Mouse (Mus musculus): ENCODE measurements around the gene Loxl3.
A peak's percentile ranks its signal among the peaks of the same experiment; 100 is the strongest.

The Loxl3 gene

DNA sequence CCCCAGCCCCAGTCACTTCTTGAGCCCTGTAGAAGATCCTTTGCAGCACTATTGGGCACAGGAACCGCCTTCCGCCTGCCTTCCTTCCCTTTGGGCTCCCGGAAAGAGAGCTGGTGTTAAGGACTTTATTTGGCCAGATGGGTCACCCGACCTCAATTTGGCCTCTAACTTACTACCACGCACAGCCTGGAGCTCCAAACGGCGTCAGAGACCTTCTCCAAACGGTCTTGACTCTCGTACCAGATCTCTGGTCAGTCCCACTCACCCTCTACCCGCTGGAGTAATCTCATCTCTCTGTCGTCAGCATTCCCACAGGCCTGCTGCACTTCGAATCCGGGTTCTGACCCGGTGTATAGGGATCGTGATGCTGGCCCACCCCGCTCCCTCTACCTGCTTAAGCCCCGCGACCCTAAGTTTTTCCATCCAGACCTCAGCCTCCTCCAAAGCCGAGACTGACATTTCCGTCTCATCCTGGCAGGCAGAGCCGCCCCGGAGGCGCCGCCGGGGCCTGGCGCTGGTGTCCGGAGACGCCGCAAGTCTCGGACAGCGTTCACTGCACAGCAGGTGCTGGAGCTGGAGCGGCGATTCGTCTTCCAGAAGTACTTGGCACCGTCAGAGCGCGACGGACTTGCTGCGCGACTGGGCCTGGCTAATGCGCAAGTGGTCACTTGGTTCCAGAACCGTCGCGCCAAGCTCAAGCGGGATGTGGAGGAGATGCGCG, 53.4 kb downstream of the Loxl3 start:
- no peak for DNase-seq

- no peak for DNase-seq
Measured at GRCm38 (mm10) chr6:83087926-83088260, 53.9 kb downstream of the Loxl3 start.

- no peak for DNase-seq
Measured at GRCm38 (mm10) chr6:83092416-83093127, 58.6 kb downstream of the Loxl3 start.

- DNase-seq: peak in 1 of 2 experiments; percentile 57
Measured at GRCm38 (mm10) chr6:83095968-83096367, 62.0 kb downstream of the Loxl3 start.

DNA sequence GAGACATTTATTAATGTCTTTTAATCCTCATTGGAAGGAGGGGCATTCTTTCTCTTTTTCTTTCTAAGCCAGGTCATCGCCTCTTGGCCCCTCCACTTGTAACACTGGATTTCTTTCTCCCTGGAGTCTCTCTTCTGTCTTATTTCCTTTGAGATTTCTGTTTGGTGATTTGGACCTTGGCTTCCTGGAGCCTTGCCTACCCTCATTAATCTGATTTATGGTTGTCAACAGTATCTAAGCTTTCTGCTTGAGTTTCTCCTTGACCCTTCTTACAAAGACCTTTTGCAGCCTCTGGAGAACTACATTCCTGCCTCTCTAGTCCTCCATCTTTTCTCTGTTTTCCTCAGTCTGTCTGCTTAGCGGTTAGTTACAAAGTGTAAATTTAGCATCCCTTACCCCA, 64.4 kb downstream of the Loxl3 start:
- DNase-seq: no peak

DNA sequence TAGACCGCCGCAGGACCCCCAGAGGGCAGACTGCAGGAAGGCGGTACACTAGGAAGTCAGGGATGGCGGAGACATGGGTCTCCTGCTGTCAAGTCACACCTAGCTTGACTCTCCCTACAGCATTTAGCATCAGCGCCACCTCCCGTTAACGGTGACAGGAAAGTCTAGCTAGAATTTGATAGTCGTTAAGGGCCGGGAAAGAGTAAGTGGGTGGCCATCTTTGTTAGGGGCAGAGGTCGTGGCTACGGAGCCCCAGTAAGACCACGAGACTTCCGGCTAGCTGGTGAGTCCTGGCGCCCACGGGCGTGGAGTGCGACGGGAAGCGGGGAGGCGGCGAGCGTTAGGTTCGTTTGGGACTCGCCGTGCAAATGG, 67.3 kb downstream of the Loxl3 start, which contains the start of the genes Ccdc142 and Gm42688:
Gene Ccdc142, plus strand, starts transcription at position 286 of the 372 bp plus-strand sequence.
Gene Gm42688, plus strand, starts transcription at position 302 of the 372 bp plus-strand sequence.
- DNase-seq: peak; percentile 83 to 95

DNA sequence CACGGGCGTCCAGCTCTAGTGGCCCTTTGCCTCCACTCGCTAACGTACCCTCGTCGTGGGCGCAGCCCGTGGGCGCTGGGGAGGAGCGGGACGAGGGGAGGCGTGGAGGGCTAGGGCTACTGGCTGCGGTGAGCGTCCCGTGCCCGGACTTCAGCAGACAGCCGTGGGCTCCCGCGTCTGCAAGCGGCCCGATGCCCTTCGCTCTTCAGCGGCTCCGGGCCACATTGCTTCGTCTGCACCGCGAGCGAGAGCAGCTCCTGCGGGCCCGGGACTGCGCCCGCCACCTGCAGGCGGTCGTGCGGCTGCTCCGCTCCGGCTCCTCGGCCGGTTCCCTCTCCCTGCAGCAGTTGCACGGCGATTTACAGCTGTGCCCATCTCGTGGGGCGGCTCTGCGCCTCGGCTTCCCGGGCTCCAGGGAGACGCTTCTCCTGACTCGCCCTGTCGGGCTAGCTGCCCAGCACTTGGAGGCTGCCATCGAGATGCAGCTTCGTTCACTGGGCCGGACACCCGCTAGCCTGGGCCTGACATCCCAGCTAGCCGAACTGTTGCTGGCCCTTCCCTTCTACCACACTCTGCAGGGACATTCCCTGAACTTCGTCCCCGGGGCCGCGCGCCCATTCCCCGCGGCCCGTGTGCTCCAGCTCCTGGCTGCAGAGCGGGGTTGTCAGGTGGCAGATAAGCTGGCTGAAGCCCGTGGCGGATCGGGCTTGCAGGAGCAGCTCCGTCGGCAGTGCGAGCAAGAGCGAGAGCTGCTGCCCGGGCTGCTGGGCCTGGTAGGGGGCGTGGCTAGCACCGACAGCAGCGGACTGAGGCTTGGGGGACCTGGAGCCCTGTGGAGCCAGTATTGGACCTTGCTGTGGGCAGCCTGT, 67.9 kb downstream of the Loxl3 start:
- peak; percentile 64 to 68 for DNase-seq
